Mouse (Mus musculus): ENCODE measurements at regions not wholly inside any gene's neighbourhood (a gene's known extent, or its start where the extent isn't known, plus 50 kb on each side); places are given as distances from the start of the nearest gene placed in this dataset.

- ATAC-seq (ENCODE audit: insufficient read depth, low FRiP score, low TSS enrichment), result no peak
- Histone ChIP-seq H3K27ac (ENCODE audit: low read depth, low read length) (no peak overlapping the region), H3K9me3 (ENCODE audit: control insufficient read depth, low read length) (no peaks in the 10 kb centered on the region), H3K4me3 (ENCODE audit: low read depth, low read length) (no peak overlapping the region), H3K27me3 (ENCODE audit: control insufficient read depth, insufficient read depth, low read length) (no peaks in the 10 kb centered on the region), H3K9ac (ENCODE audit: low read length) (no peak overlapping the region), H3K36me3 (ENCODE audit: control insufficient read depth, insufficient read depth, low read length) (no peaks in the 10 kb centered on the region), H3K4me1 (ENCODE audit: control insufficient read depth, insufficient read depth, low read length) (no peaks in the 10 kb centered on the region), H3K4me2 (ENCODE audit: low read depth) (no peak overlapping the region)
- 88% methylated on average over 3 of the region's 3 CpGs for WGBS
- DNase-seq (ENCODE audit: low spot score), result no peak
Observed at GRCm38 (mm10) chrX:12449688-12450087, 137.9 kb upstream of the Atp6ap2 start.

DNA sequence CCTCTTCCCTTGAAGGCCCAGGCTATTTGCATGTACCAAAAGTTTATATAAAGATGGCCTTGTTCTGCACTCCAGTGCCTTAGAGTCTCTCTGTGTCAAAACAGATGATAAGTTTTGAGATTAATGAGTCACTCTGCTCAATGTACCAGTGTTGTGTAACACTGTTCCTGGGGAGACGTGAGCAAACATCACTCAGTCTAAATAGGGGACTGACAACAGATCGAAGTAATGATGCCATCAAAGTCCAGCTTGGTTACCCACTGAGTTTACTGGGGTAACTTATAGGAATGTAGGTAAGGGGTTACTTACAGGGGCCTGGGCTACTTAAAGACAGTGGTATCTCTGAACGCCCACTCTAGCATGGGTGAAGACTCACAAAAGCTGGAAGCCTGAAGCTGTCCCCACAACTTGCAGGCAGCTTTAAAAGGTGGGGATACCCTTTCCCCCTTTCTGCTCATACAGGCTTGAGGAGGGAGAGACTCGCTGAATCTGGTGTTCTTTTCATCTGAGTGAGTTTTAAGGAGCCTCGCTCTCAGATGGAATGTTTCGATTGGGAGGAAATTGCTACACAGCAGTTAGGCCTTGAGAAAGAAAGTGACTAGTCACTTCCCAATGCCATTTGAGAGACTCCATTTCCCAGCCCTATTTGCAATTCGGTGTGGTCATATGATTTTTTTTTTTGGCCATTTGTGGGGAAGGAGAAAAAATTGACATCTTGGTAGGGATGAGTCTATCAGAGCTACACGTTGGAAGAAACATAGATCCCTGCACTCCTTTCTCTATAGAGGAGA lies 134.4 kb upstream of the Atp6ap2 start:
- H3K4me1 ChIP-seq (ENCODE audit: control insufficient read depth, insufficient read depth, low read length), result no peaks in the 10 kb centered on the region
- WGBS, result 90% methylated on average over 8 of the region's 8 CpGs
- DNase-seq (ENCODE audit: low spot score) (no peak), ATAC-seq (ENCODE audit: insufficient read depth, low FRiP score, low TSS enrichment) (no peak)
- no peak overlapping the region for H3K9ac ChIP-seq (ENCODE audit: low read length)
- no peaks in the 10 kb centered on the region for H3K36me3 ChIP-seq (ENCODE audit: control insufficient read depth, insufficient read depth, low read length)
- no peak overlapping the region for H3K27ac ChIP-seq (ENCODE audit: low read depth, low read length)
- no peaks in the 10 kb centered on the region for H3K27me3 ChIP-seq (ENCODE audit: control insufficient read depth, insufficient read depth, low read length)
- H3K4me3 ChIP-seq (ENCODE audit: low read depth, low read length), result no peak overlapping the region
- no peaks in the 10 kb centered on the region for H3K9me3 ChIP-seq (ENCODE audit: control insufficient read depth, low read length)
- no peak overlapping the region for H3K4me2 ChIP-seq (ENCODE audit: low read depth)

GRCm38 (mm10) chrX:12461657-12462056 lies 125.9 kb upstream of the Atp6ap2 start:
- 87% methylated on average over 2 of the region's 2 CpGs for WGBS
- no peak overlapping the region for H3K4me2 ChIP-seq (ENCODE audit: low read depth)
- DNase-seq (ENCODE audit: low spot score), result no peak

DNA sequence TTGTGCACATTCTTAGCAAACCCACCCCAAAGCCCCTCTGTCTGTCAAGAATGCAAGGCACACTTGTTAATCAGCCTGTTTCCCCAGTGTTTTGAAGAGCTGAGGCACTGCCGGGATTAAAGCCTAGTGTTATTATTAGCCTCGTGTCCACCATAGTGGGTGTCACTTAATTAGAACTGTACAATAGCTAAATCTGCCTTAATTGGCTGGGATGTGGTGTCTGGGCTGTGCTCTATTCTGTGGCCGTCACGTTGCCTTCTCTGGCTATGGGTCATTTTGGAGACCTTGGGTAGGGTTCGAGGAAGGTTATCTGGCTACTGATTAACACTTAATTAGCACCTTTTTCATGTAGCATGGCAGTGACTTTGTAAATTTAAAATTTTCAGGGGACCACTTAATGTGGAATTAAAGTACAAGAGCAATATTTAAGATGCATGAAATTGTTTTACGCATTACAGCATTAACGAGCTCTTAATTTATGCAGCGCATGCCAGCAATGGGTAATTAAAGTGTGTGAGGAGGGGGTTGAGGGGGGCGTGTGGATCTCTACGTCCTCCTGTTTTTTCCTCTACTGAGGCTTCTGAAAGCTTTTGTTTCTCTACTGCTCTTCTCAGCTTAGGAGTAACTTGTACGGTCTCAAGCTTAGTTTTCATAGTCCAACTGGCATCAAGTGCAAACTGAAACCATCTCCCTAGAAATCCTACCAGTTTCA lies 124.5 kb upstream of the Atp6ap2 start:
- Histone ChIP-seq H3K9ac (ENCODE audit: low read length) (no peak overlapping the region), H3K36me3 (ENCODE audit: control insufficient read depth, insufficient read depth, low read length) (no peaks in the 10 kb centered on the region), H3K4me3 (ENCODE audit: low read depth, low read length) (no peak overlapping the region), H3K27me3 (ENCODE audit: control insufficient read depth, insufficient read depth, low read length) (no peaks in the 10 kb centered on the region), H3K9me3 (ENCODE audit: control insufficient read depth, low read length) (no peaks in the 10 kb centered on the region), H3K4me2 (ENCODE audit: low read depth) (no peak overlapping the region), H3K27ac (ENCODE audit: low read depth, low read length) (no peak overlapping the region), H3K4me1 (ENCODE audit: control insufficient read depth, insufficient read depth, low read length) (peaks cover 3% of the 10 kb centered on the region; the same call in 1 of the 2 replicates)
- ATAC-seq (ENCODE audit: insufficient read depth, low FRiP score, low TSS enrichment) (no peak), DNase-seq (ENCODE audit: low spot score) (no peak)
- WGBS, result 74% methylated on average over 11 of the region's 11 CpGs

More at GRCm38 (mm10) chrX:12461657-12462056, 125.9 kb upstream of the Atp6ap2 start:
- ATAC-seq (ENCODE audit: insufficient read depth, low FRiP score, low TSS enrichment), result no peak
- H3K27ac ChIP-seq (ENCODE audit: low read depth, low read length), result no peak overlapping the region
- H3K4me3 ChIP-seq (ENCODE audit: low read depth, low read length), result no peak overlapping the region
- no peaks in the 10 kb centered on the region for H3K4me1 ChIP-seq (ENCODE audit: control insufficient read depth, insufficient read depth, low read length)
- no peak overlapping the region for H3K9ac ChIP-seq (ENCODE audit: low read length)
- no peaks in the 10 kb centered on the region for H3K9me3 ChIP-seq (ENCODE audit: control insufficient read depth, low read length)
- no peaks in the 10 kb centered on the region for H3K27me3 ChIP-seq (ENCODE audit: control insufficient read depth, insufficient read depth, low read length)
- H3K36me3 ChIP-seq (ENCODE audit: control insufficient read depth, insufficient read depth, low read length), result no peaks in the 10 kb centered on the region

- ATAC-seq (ENCODE audit: insufficient read depth, low FRiP score, low TSS enrichment), result no peak
- peak overlapping the region; percentile 67 for H3K27ac ChIP-seq (ENCODE audit: low read depth, low read length)
- WGBS, result 35% methylated on average over 10 of the region's 10 CpGs
- no peak overlapping the region for H3K9ac ChIP-seq (ENCODE audit: low read length)
- H3K4me3 ChIP-seq (ENCODE audit: low read depth, low read length), result no peak overlapping the region
- no peaks in the 10 kb centered on the region for H3K9me3 ChIP-seq (ENCODE audit: control insufficient read depth, low read length)
- no peak overlapping the region for H3K4me2 ChIP-seq (ENCODE audit: low read depth)
- no peaks in the 10 kb centered on the region for H3K36me3 ChIP-seq (ENCODE audit: control insufficient read depth, insufficient read depth, low read length)
- DNase-seq (ENCODE audit: low spot score), result peak; percentile 48
- H3K4me1 ChIP-seq (ENCODE audit: control insufficient read depth, insufficient read depth, low read length), result peaks cover 3% of the 10 kb centered on the region; the same call in 1 of the 2 replicates
- H3K27me3 ChIP-seq (ENCODE audit: control insufficient read depth, insufficient read depth, low read length), result no peaks in the 10 kb centered on the region
Observed at GRCm38 (mm10) chrX:12466312-12466711, 121.3 kb upstream of the Atp6ap2 start.

DNA sequence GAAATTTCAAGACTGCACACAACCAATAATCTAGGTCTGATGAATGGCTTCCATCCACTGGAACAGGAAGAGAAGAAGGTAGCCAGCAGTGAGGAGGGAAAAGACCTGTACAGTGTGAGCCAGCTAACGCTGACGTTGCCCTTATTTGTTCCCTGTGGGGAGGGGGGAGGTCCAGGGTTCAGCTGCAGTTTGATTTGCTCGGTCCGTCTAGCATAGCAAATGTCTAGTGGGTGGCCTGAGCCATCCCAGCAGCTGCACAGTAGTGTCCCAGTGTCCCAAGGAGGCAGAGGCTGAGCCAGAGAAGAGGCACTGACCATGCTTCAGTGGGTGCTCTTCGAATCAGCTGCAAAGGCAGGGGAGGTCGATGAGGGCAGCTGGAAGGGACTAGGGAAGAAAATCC lies 120.7 kb upstream of the Atp6ap2 start:
- ATAC-seq (ENCODE audit: insufficient read depth, low FRiP score, low TSS enrichment), result 0 out of 2 replicates have a peak, but pooled peaks have one; percentile 16
- Histone ChIP-seq H3K4me3 (ENCODE audit: low read depth, low read length) (no peak overlapping the region), H3K36me3 (ENCODE audit: control insufficient read depth, insufficient read depth, low read length) (no peaks in the 10 kb centered on the region), H3K4me2 (ENCODE audit: low read depth) (peak overlapping the region; percentile 14; the same call in 1 of the 2 replicates), H3K4me1 (ENCODE audit: control insufficient read depth, insufficient read depth, low read length) (peaks cover 3% of the 10 kb centered on the region; the same call in 1 of the 2 replicates), H3K9ac (ENCODE audit: low read length) (0 out of 2 replicates have a peak overlapping the region, but pooled peaks have one; percentile 14), H3K27me3 (ENCODE audit: control insufficient read depth, insufficient read depth, low read length) (no peaks in the 10 kb centered on the region), H3K27ac (ENCODE audit: low read depth, low read length) (peak overlapping the region; percentile 67), H3K9me3 (ENCODE audit: control insufficient read depth, low read length) (no peaks in the 10 kb centered on the region)
- DNase-seq (ENCODE audit: low spot score), result peak; percentile 40
- 33% methylated on average over 6 of the region's 6 CpGs for WGBS

DNA sequence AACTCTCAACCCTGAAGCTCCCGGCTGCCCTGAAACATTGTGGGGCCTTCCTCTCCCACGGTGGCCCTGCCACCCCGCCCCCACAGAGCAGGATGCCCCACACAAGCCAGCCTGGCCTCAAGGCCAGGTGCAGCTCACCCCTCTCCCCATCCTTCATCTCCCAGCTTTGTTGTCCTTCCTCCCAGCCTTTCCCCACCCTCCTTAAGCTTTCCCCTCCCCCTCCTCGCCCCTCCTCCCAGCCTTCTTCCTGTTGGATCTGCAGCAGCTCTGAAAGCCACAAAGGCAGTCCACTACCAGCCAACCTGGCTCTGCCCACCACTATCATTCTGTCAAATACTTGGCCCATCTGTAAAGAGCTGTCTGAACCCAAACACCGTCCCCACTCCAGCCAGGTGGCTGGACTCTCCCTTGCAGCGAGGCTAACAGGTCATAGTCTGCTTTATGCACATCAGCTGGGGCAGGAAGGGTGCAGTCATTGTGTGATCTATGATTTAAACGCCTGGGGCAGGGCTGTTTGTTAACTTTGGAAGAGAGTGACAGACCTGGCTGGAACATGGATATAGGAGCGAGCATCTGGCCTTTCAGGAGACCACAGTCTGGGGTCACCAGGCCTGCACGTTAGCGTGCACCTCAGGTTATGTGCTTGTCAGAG lies 119.9 kb upstream of the Atp6ap2 start:
- no peak for ATAC-seq (ENCODE audit: insufficient read depth, low FRiP score, low TSS enrichment)
- H3K9ac ChIP-seq (ENCODE audit: low read length), result 0 out of 2 replicates have a peak overlapping the region, but pooled peaks have one; percentile 14
- WGBS, result 35% methylated on average over 10 of the region's 10 CpGs

GRCm38 (mm10) chrX:12472296-12472695 lies 115.3 kb upstream of the Atp6ap2 start:
- Histone ChIP-seq H3K9me3 (ENCODE audit: control insufficient read depth, low read length) (no peaks in the 10 kb centered on the region), H3K4me3 (ENCODE audit: low read depth, low read length) (no peak overlapping the region), H3K36me3 (ENCODE audit: control insufficient read depth, insufficient read depth, low read length) (no peaks in the 10 kb centered on the region), H3K9ac (ENCODE audit: low read length) (no peak overlapping the region), H3K27me3 (ENCODE audit: control insufficient read depth, insufficient read depth, low read length) (no peaks in the 10 kb centered on the region), H3K27ac (ENCODE audit: low read depth, low read length) (no peak overlapping the region), H3K4me2 (ENCODE audit: low read depth) (no peak overlapping the region), H3K4me1 (ENCODE audit: control insufficient read depth, insufficient read depth, low read length) (peaks cover 3% of the 10 kb centered on the region; the same call in 1 of the 2 replicates)
- WGBS, result 81% methylated on average over 5 of the region's 5 CpGs
- DNase-seq (ENCODE audit: low spot score) (no peak), ATAC-seq (ENCODE audit: insufficient read depth, low FRiP score, low TSS enrichment) (no peak)

More for the DNA sequence above, 119.9 kb upstream of the Atp6ap2 start:
- Histone ChIP-seq H3K36me3 (ENCODE audit: control insufficient read depth, insufficient read depth, low read length) (no peaks in the 10 kb centered on the region), H3K4me2 (ENCODE audit: low read depth) (peak overlapping the region; percentile 14; the same call in 1 of the 2 replicates), H3K4me1 (ENCODE audit: control insufficient read depth, insufficient read depth, low read length) (peaks cover 3% of the 10 kb centered on the region; the same call in 1 of the 2 replicates), H3K27me3 (ENCODE audit: control insufficient read depth, insufficient read depth, low read length) (no peaks in the 10 kb centered on the region), H3K9me3 (ENCODE audit: control insufficient read depth, low read length) (no peaks in the 10 kb centered on the region), H3K27ac (ENCODE audit: low read depth, low read length) (peak overlapping the region; percentile 67), H3K4me3 (ENCODE audit: low read depth, low read length) (no peak overlapping the region)
- peak; percentile 47 for DNase-seq (ENCODE audit: low spot score)

Measured in neural tube, embryonic 11.5 days (tissue).